Mouse (Mus musculus) C2C12 (cell line): ENCODE measurements around the gene Gm20388. TPM values are rescaled to one million over a fixed set of nuclear protein-coding genes. Genes with fewer than 3 reads are reported as not detected.

ENCODE experiments used
- H3K27me3 ChIP-seq: one replicate; pipeline ENCODE4 v1.6.1; 2011; ENCODE audit not compliant: control insufficient read depth, insufficient read depth, insufficient read length
- H3K36me3 ChIP-seq: one replicate; pipeline ENCODE4 v1.6.1; 2011; ENCODE audit not compliant: control insufficient read depth, insufficient read depth
- H3K4me3 ChIP-seq: one replicate; pipeline ENCODE4 v1.5.1; 2011; ENCODE audit warnings: mild to moderate bottlenecking, control low read depth; ENCODE audit not compliant: poor library complexity, insufficient read depth, severe bottlenecking
- H3K79me2 ChIP-seq: one replicate; pipeline ENCODE4 v1.6.1; 2011; ENCODE audit not compliant: control insufficient read depth, insufficient read depth
- H3K79me3 ChIP-seq: one replicate; pipeline ENCODE4 v1.6.1; 2011; ENCODE audit warnings: low read depth, control low read depth
- H3ac ChIP-seq: one replicate; pipeline ENCODE3; 2011; ENCODE audit warnings: low read depth; ENCODE audit not compliant: control insufficient read depth, insufficient read length
- CEBPB ChIP-seq: IDR thresholded peaks from one replicate; pipeline ENCODE4 v1.6.1; 2011; ENCODE audit warnings: low read depth, mild to moderate bottlenecking, control low read depth, moderate library complexity
- CTCF ChIP-seq: IDR thresholded peaks from one replicate; pipeline ENCODE4 v1.5.1; 2011; ENCODE audit not compliant: control insufficient read depth, insufficient read depth, insufficient read length
- FOSL1 ChIP-seq: IDR thresholded peaks from one replicate; pipeline ENCODE4 v1.8.0; 2011; ENCODE audit warnings: mild to moderate bottlenecking, low read length; ENCODE audit not compliant: poor library complexity, insufficient read depth, severe bottlenecking
- MAX ChIP-seq: IDR thresholded peaks from one replicate; pipeline ENCODE4 v1.6.1; 2011; ENCODE audit warnings: mild to moderate bottlenecking, control low read depth
- MYOD1 ChIP-seq: IDR thresholded peaks from one replicate; pipeline ENCODE4 v1.6.1; 2011; ENCODE audit warnings: low read depth; ENCODE audit not compliant: control insufficient read depth, insufficient read length
- MYOG ChIP-seq: IDR thresholded peaks from one replicate; pipeline ENCODE4 v1.6.1; 2011; ENCODE audit not compliant: control insufficient read depth, insufficient read length; ENCODE audit errors: extremely low read depth
- USF1 ChIP-seq: IDR thresholded peaks from one replicate; pipeline ENCODE4 v1.6.1; 2011; ENCODE audit warnings: low read depth, mild to moderate bottlenecking, control low read depth, moderate library complexity
- polyA plus RNA-seq: library from polyadenylated mRNA; unstranded; fragments of >200 nt; fragmentation: generic; extraction: Trizol; gene quantifications from one replicate; pipeline ENCODE4 v1.2.1, GENCODE M21; 2012; ENCODE audit warnings: missing spikeins

Gm20388 gene
- polyA plus RNA-seq, 1 experiment: 15.0 TPM

GRCm38 (mm10) chr8:120463918-120464584 is 553.4 kb downstream of the Gm20388 start:
- H3K79me2 ChIP-seq: no peaks in the 10 kb centered on the region
- H3K4me3 ChIP-seq: no peak overlapping the region
- H3K36me3 ChIP-seq: no peaks in the 10 kb centered on the region
- no peaks in the 10 kb centered on the region for H3K79me3 ChIP-seq
- TF ChIP-seq MYOD1: no peak
- no peak for TF ChIP-seq MAX
- H3ac ChIP-seq: no peak overlapping the region
- no peaks in the 10 kb centered on the region for H3K27me3 ChIP-seq

- no peaks in the 10 kb centered on the region for H3K36me3 ChIP-seq
- no peaks in the 10 kb centered on the region for H3K27me3 ChIP-seq
- H3K79me2 ChIP-seq: no peaks in the 10 kb centered on the region
- H3K4me3 ChIP-seq: no peak overlapping the region
- H3K79me3 ChIP-seq: no peaks in the 10 kb centered on the region
- no peak overlapping the region for H3ac ChIP-seq
- TF ChIP-seq FOSL1: no peak
- TF ChIP-seq MAX: no peak
These were observed 553.9 kb downstream of the Gm20388 start for GRCm38 (mm10) chr8:120464585-120464937.

- Histone ChIP-seq H3K27me3 (no peaks in the 10 kb centered on the region), H3ac (no peak overlapping the region), H3K79me3 (no peaks in the 10 kb centered on the region), H3K36me3 (no peaks in the 10 kb centered on the region), H3K4me3 (no peak overlapping the region), H3K79me2 (no peaks in the 10 kb centered on the region)
- TF ChIP-seq CEBPB: no peak
- no peak for TF ChIP-seq MYOD1
- TF ChIP-seq CTCF: no peak
- TF ChIP-seq USF1: no peak
- no peak for TF ChIP-seq MAX
- no peak for TF ChIP-seq MYOG
- no peak for TF ChIP-seq FOSL1
These were observed 555.1 kb downstream of the Gm20388 start for GRCm38 (mm10) chr8:120465710-120466109.

- Histone ChIP-seq H3K79me2 (no peaks in the 10 kb centered on the region), H3K79me3 (no peaks in the 10 kb centered on the region), H3K27me3 (no peaks in the 10 kb centered on the region), H3K36me3 (no peaks in the 10 kb centered on the region), H3K4me3 (no peak overlapping the region), H3ac (no peak overlapping the region)
- TF ChIP-seq CEBPB (no peak), USF1 (no peak), CTCF (no peak), MYOD1 (no peak), FOSL1 (no peak), MAX (no peak), MYOG (no peak)
These were observed 555.6 kb downstream of the Gm20388 start for GRCm38 (mm10) chr8:120466266-120466665.

- no peak for TF ChIP-seq CTCF
- TF ChIP-seq CEBPB: no peak
- TF ChIP-seq MAX: no peak
- TF ChIP-seq USF1: no peak
- TF ChIP-seq MYOD1: no peak
- TF ChIP-seq MYOG: no peak
- TF ChIP-seq FOSL1: no peak
These were observed 557.0 kb downstream of the Gm20388 start for GRCm38 (mm10) chr8:120467598-120467997.

GRCm38 (mm10) chr8:120470170-120470569 is 559.5 kb downstream of the Gm20388 start:
- H3ac ChIP-seq: no peak overlapping the region
- no peak for TF ChIP-seq FOSL1
- TF ChIP-seq CEBPB: no peak
- no peak for TF ChIP-seq CTCF
- no peak for TF ChIP-seq MAX
- no peak for TF ChIP-seq MYOD1
- no peak for TF ChIP-seq USF1
- TF ChIP-seq MYOG: no peak
- no peaks in the 10 kb centered on the region for H3K27me3 ChIP-seq
- H3K79me3 ChIP-seq: no peaks in the 10 kb centered on the region
- no peaks in the 10 kb centered on the region for H3K36me3 ChIP-seq
- H3K4me3 ChIP-seq: no peak overlapping the region
- H3K79me2 ChIP-seq: no peaks in the 10 kb centered on the region

More at GRCm38 (mm10) chr8:120467598-120467997, 557.0 kb downstream of the Gm20388 start:
- Histone ChIP-seq H3K27me3 (no peaks in the 10 kb centered on the region), H3K79me3 (no peaks in the 10 kb centered on the region), H3K36me3 (no peaks in the 10 kb centered on the region), H3ac (no peak overlapping the region), H3K4me3 (no peak overlapping the region), H3K79me2 (no peaks in the 10 kb centered on the region)
